Mouse (Mus musculus) ES-Bruce4 (cell line): ENCODE results near the gene Rere. TPM values are rescaled to one million over a fixed set of nuclear protein-coding genes. Genes with fewer than 3 reads are reported as not detected.

Experiments used
- H3K27ac ChIP-seq: 2 replicates; pipeline ENCODE4 v1.5.1; 2012; ENCODE audit warnings: low read length, inconsistent platforms; ENCODE audit not compliant: insufficient read depth
- H3K27me3 ChIP-seq: 2 replicates; pipeline ENCODE4 v1.6.1; 2012; ENCODE audit warnings: mild to moderate bottlenecking, low read length, inconsistent platforms; ENCODE audit not compliant: control insufficient read depth, poor library complexity, insufficient read depth, severe bottlenecking
- H3K36me3 ChIP-seq: 2 replicates; pipeline ENCODE4 v1.6.1; 2012; ENCODE audit warnings: inconsistent platforms, mild to moderate bottlenecking, low read length, moderate library complexity; ENCODE audit not compliant: control insufficient read depth, poor library complexity, insufficient read depth, severe bottlenecking
- H3K4me1 ChIP-seq: one replicate; pipeline ENCODE4 v1.8.1; 2011; ENCODE audit warnings: low read length; ENCODE audit not compliant: control insufficient read depth, insufficient read depth
- H3K4me3 ChIP-seq: 2 replicates; pipeline ENCODE4 v1.5.1; 2011; ENCODE audit warnings: low read depth, mild to moderate bottlenecking, low read length
- H3K9ac ChIP-seq: 2 replicates; pipeline ENCODE4 v1.6.1; 2012; ENCODE audit warnings: low read depth, mild to moderate bottlenecking, inconsistent platforms; ENCODE audit not compliant: poor library complexity, severe bottlenecking
- H3K9me3 ChIP-seq: replicated peaks from 2 replicates; pipeline ENCODE4 v1.6.1; 2012; ENCODE audit warnings: mild to moderate bottlenecking, low read length, inconsistent platforms; ENCODE audit not compliant: control insufficient read depth, poor library complexity, insufficient read depth, severe bottlenecking
- CTCF ChIP-seq: IDR thresholded peaks from one replicate; pipeline ENCODE4 v1.8.1; 2011; ENCODE audit warnings: low read depth, low read length
- EP300 ChIP-seq: IDR thresholded peaks from 2 replicates; pipeline ENCODE4 v1.6.1; 2011; ENCODE audit warnings: low read depth, low read length; ENCODE audit not compliant: insufficient read depth
- POLR2A ChIP-seq: IDR thresholded peaks from one replicate; pipeline ENCODE4 v1.8.1; 2011; ENCODE audit warnings: low read length; ENCODE audit not compliant: insufficient read depth
- polyA plus RNA-seq: library from polyadenylated mRNA; stranded (reverse); fragments of >200 nt; gene quantifications from 2 replicates; pipeline ENCODE4 v1.2.4, GENCODE M21; 2011; ENCODE audit warnings: low read depth; ENCODE audit not compliant: missing spikeins, insufficient read depth, insufficient read length

Rere gene
- polyA plus RNA-seq, 1 experiment = 77.3 TPM

- H3K36me3 ChIP-seq = peaks cover 2% of the 10 kb centered on the region; the same call in 1 of the 2 replicates
- no peak overlapping the region for H3K27ac ChIP-seq
- H3K27me3 ChIP-seq = no peaks in the 10 kb centered on the region
Observed at GRCm38 (mm10) chr4:150569834-150570571, 288.6 kb downstream of the Rere start.

GRCm38 (mm10) chr4:150570793-150571192, 289.3 kb downstream of the Rere start:
- H3K27me3 ChIP-seq = no peaks in the 10 kb centered on the region
- H3K36me3 ChIP-seq = peaks cover 2% of the 10 kb centered on the region; the same call in 1 of the 2 replicates
- no peak overlapping the region for H3K27ac ChIP-seq
- H3K9me3 ChIP-seq = no peaks in the 10 kb centered on the region
- H3K4me1 ChIP-seq = peaks cover 5% of the 10 kb centered on the region
- no peak overlapping the region for H3K9ac ChIP-seq
- H3K4me3 ChIP-seq = no peak overlapping the region
- TF ChIP-seq POLR2A (no peak), CTCF (no peak), EP300 (no peak)

More at GRCm38 (mm10) chr4:150569834-150570571, 288.6 kb downstream of the Rere start:
- H3K4me3 ChIP-seq = peak overlapping the region; percentile 95
- no peak for TF ChIP-seq CTCF
- TF ChIP-seq POLR2A = no peak
- no peak for TF ChIP-seq EP300
- peak overlapping the region; percentile 97 for H3K9ac ChIP-seq
- no peaks in the 10 kb centered on the region for H3K9me3 ChIP-seq
- peaks cover 5% of the 10 kb centered on the region for H3K4me1 ChIP-seq

- no peak overlapping the region for H3K9ac ChIP-seq
- H3K9me3 ChIP-seq = no peaks in the 10 kb centered on the region
- H3K27me3 ChIP-seq = no peaks in the 10 kb centered on the region
- TF ChIP-seq POLR2A = no peak
- no peak for TF ChIP-seq EP300
- no peak for TF ChIP-seq CTCF
- H3K4me3 ChIP-seq = no peak overlapping the region
- H3K4me1 ChIP-seq = peaks cover 5% of the 10 kb centered on the region
- peaks cover 2% of the 10 kb centered on the region; the same call in 1 of the 2 replicates for H3K36me3 ChIP-seq
- H3K27ac ChIP-seq = no peak overlapping the region
Observed at GRCm38 (mm10) chr4:150572104-150572691, 290.8 kb downstream of the Rere start.

- no peaks in the 10 kb centered on the region for H3K27me3 ChIP-seq
- TF ChIP-seq EP300 (no peak), POLR2A (no peak), CTCF (no peak)
- no peak overlapping the region for H3K9ac ChIP-seq
- H3K36me3 ChIP-seq = peaks cover 2% of the 10 kb centered on the region; the same call in 1 of the 2 replicates
- H3K4me3 ChIP-seq = no peak overlapping the region
- no peak overlapping the region for H3K27ac ChIP-seq
- no peaks in the 10 kb centered on the region for H3K9me3 ChIP-seq
- H3K4me1 ChIP-seq = peaks cover 4% of the 10 kb centered on the region
Observed at GRCm38 (mm10) chr4:150572938-150573337, 291.5 kb downstream of the Rere start.

GRCm38 (mm10) chr4:150575363-150576092, 294.1 kb downstream of the Rere start:
- Histone ChIP-seq H3K9me3 (no peaks in the 10 kb centered on the region), H3K4me3 (no peak overlapping the region), H3K36me3 (peaks cover 2% of the 10 kb centered on the region; the same call in 1 of the 2 replicates), H3K9ac (no peak overlapping the region), H3K27me3 (no peaks in the 10 kb centered on the region), H3K27ac (no peak overlapping the region), H3K4me1 (peaks cover 4% of the 10 kb centered on the region)
- TF ChIP-seq EP300 (no peak), POLR2A (no peak), CTCF (no peak)

- no peak overlapping the region for H3K27ac ChIP-seq
- peaks cover 1% of the 10 kb centered on the region for H3K4me1 ChIP-seq
- peaks cover 2% of the 10 kb centered on the region; the same call in 1 of the 2 replicates for H3K36me3 ChIP-seq
- no peaks in the 10 kb centered on the region for H3K9me3 ChIP-seq
- no peaks in the 10 kb centered on the region for H3K27me3 ChIP-seq
- H3K9ac ChIP-seq = no peak overlapping the region
- TF ChIP-seq EP300 = no peak
- no peak for TF ChIP-seq CTCF
- no peak for TF ChIP-seq POLR2A
- no peak overlapping the region for H3K4me3 ChIP-seq
Observed at GRCm38 (mm10) chr4:150576339-150576738, 294.9 kb downstream of the Rere start.
